Mouse (Mus musculus): Measurements from ENCODE around the gene Qrfpr. TPM values are rescaled to one million over a fixed set of nuclear protein-coding genes. Genes with fewer than 3 reads are reported as not detected.
A peak's percentile ranks its signal among the peaks of the same experiment; 100 is the strongest.

The Qrfpr gene
- polyA plus RNA-seq, 1 experiment from 2014 or later = 0.39 TPM

DNA sequence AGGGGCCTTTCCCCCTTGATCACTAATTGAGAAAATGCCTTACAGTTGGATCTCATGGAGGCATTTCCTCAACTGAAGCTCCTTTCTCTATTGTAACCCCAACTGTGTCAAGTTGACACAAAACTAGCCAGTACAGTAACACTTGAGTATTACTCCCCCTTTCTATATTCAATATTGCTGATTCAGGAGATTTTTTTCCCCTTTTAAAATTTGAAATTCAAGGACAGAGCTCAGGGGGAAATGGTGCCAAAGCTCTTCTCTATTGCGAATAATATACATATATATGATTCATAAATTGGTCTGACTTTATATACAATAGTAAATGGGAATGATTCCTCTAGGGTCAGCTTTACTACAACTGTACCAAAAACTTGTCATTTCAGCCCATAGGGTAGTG is 71.6 kb downstream of the Qrfpr start:
- whole genome bisulfite sequencing = 3% methylated on average over 1 of the region's 1 CpGs
- Histone ChIP-seq H3K9ac (replicated peaks) (no peak overlapping the region; the same call in 1 of the 2 replicates), H3K36me3 (no peaks in the 10 kb centered on the region), H3K4me3 (replicated peaks) (peak overlapping the region; percentile 89), H3K27ac (no peak overlapping the region), H3K4me1 (replicated peaks) (peaks cover 16% of the 10 kb centered on the region), H3K4me2 (peak overlapping the region; percentile 73; the same call in 1 of the 2 replicates), H3K9me3 (no peaks in the 10 kb centered on the region), H3K27me3 (no peaks in the 10 kb centered on the region)
- ATAC-seq (ENCODE audit: insufficient number of reproducible peaks, insufficient read depth, low FRiP score, low TSS enrichment, low read depth) = no peak

DNA sequence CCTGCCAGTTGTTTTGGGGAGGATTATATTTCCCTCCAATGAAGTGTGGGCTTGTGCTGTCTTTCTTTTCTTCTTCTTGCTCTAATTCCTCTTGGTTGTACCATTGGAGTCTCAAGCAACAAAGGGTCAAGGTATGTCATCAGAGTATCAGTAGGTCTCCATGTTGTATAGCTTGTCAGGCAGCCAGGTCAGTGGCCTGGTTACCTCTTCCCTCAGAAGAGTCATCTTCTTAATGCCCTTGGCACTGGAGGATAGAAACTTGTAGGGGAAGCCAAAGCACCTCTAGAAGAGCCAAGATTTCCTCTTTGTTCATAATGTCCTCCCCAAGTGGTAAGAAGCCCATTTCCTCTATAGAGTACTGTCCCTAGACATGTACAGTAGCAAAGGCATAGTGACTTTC is 83.1 kb downstream of the Qrfpr start:
- H3K27ac ChIP-seq = no peak overlapping the region
- no peak overlapping the region for H3K4me3 ChIP-seq (replicated peaks)
- no peaks in the 10 kb centered on the region for H3K9me3 ChIP-seq
- no peak overlapping the region for H3K9ac ChIP-seq (replicated peaks)
- H3K4me2 ChIP-seq = no peak overlapping the region
- H3K4me1 ChIP-seq (replicated peaks) = no peaks in the 10 kb centered on the region
- ATAC-seq (ENCODE audit: insufficient number of reproducible peaks, insufficient read depth, low FRiP score, low TSS enrichment, low read depth) = no peak
- H3K36me3 ChIP-seq = no peaks in the 10 kb centered on the region
- H3K27me3 ChIP-seq = no peaks in the 10 kb centered on the region

DNA sequence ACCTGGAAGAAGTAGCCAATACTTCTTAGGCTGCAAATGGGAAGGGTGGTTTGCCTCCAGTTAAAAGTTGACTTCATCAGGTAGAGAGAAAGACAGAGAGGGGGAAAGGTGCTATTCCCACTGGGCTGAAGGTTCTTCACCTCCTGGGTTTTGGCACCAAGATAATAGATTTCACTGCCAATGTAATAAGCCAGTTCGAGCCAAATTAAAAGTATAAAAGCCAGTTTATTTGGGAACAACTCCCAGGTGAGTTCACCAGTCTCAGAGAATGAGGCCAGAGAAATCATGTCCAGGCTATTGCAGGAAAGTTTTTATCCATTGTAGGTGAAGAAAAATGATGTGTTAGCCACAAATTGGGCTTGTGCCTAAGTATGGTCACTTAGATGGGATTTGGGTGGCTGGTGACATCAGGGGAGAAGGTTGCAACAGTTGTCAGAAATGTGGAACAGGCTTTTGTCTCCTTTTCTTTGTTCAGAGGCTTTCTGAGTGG is 83.9 kb downstream of the Qrfpr start:
- no peak for ATAC-seq (ENCODE audit: insufficient number of reproducible peaks, insufficient read depth, low FRiP score, low TSS enrichment, low read depth)
- H3K4me2 ChIP-seq = no peak overlapping the region
- no peaks in the 10 kb centered on the region for H3K36me3 ChIP-seq
- H3K4me3 ChIP-seq (replicated peaks) = no peak overlapping the region
- no peak overlapping the region for H3K27ac ChIP-seq
- WGBS = 72% methylated on average over 1 of the region's 1 CpGs
- H3K9me3 ChIP-seq = no peaks in the 10 kb centered on the region
- H3K27me3 ChIP-seq = no peaks in the 10 kb centered on the region
- H3K9ac ChIP-seq (replicated peaks) = no peak overlapping the region
- H3K4me1 ChIP-seq (replicated peaks) = no peaks in the 10 kb centered on the region

DNA sequence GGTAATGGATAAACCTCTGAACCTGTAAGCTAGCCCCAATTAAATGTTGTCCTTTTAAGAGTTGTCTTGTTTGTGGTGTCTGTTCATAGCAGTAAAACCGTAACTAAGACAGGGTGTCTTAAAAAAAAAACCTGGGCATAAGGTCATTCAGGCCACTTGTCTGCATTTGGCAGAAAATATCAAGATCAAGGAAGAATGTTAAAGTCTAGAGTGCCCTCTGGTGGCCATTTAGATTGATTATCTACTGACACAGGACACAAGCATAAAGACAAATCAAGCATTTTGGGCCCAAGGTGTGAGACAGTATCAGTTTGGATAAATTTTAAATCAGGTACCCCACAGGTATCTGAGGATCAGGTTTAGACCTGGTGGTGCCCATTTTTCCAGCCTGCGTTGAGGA is 84.6 kb downstream of the Qrfpr start:
- 46% methylated on average over 2 of the region's 2 CpGs for WGBS
- H3K4me2 ChIP-seq = no peak overlapping the region
- H3K9ac ChIP-seq (replicated peaks) = no peak overlapping the region
- no peaks in the 10 kb centered on the region for H3K36me3 ChIP-seq
- H3K27ac ChIP-seq = no peak overlapping the region
- 0 out of 2 replicates have a peak, but pooled peaks have one; percentile 15 for ATAC-seq (ENCODE audit: insufficient number of reproducible peaks, insufficient read depth, low FRiP score, low TSS enrichment, low read depth)
- H3K4me1 ChIP-seq (replicated peaks) = no peaks in the 10 kb centered on the region
- H3K9me3 ChIP-seq = no peaks in the 10 kb centered on the region
- H3K4me3 ChIP-seq (replicated peaks) = no peak overlapping the region
- no peaks in the 10 kb centered on the region for H3K27me3 ChIP-seq

DNA sequence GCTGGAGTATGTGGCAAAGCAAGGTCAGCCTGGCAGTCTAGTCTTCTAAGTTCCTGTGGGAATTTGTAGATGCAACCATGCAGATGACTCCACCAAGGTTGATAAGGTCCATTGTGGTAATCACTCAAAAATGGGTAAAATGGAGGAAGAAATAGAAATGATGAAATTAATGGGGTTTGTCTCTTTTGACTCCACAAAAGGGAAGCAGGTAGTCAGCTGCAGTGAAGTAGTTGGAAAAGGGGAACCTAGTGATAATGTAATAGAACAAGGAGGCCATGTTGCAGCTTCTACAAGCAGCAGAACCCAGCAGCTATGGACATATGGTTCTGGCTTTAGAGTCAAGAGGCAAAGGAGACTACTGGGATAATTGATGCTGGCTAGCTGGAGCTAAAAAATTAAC is 86.0 kb downstream of the Qrfpr start:
- no peak overlapping the region for H3K4me3 ChIP-seq (replicated peaks)
- no peaks in the 10 kb centered on the region for H3K36me3 ChIP-seq
- no peaks in the 10 kb centered on the region for H3K4me1 ChIP-seq (replicated peaks)
- no peaks in the 10 kb centered on the region for H3K27me3 ChIP-seq
- no peak overlapping the region for H3K9ac ChIP-seq (replicated peaks)
- no peaks in the 10 kb centered on the region for H3K9me3 ChIP-seq
- ATAC-seq (ENCODE audit: insufficient number of reproducible peaks, insufficient read depth, low FRiP score, low TSS enrichment, low read depth) = no peak
- H3K4me2 ChIP-seq = no peak overlapping the region
- H3K27ac ChIP-seq = no peak overlapping the region

Other genes with a start within 250 kb of the Qrfpr start
- gene Mccc1, start 221.6 kb downstream of the Qrfpr start, polyA plus RNA-seq (2016; fragmentation: Nextera tagmentation; extraction: Ambion mirVana) = 44.6 and 46.3 TPM in 2 replicates
- gene Ccdc144b, start 168.8 kb downstream of the Qrfpr start, polyA plus RNA-seq (2016; fragmentation: Nextera tagmentation; extraction: Ambion mirVana) = 0.04 TPM in 1 of 2 replicates, not detected in the other
- 98.1 and 106 TPM in 2 replicates for gene Acad9, start 156.3 kb downstream of the Qrfpr start, polyA plus RNA-seq (2016; fragmentation: Nextera tagmentation; extraction: Ambion mirVana)
- 9.7 and 10.2 TPM in 2 replicates for gene D3Ertd254e, start 71.3 kb downstream of the Qrfpr start, polyA plus RNA-seq (2016; fragmentation: Nextera tagmentation; extraction: Ambion mirVana)

All from limb, embryonic 12.5 days (tissue).